Mouse (Mus musculus): ENCODE data around the gene Nfil3.

Gene Nfil3

DNA sequence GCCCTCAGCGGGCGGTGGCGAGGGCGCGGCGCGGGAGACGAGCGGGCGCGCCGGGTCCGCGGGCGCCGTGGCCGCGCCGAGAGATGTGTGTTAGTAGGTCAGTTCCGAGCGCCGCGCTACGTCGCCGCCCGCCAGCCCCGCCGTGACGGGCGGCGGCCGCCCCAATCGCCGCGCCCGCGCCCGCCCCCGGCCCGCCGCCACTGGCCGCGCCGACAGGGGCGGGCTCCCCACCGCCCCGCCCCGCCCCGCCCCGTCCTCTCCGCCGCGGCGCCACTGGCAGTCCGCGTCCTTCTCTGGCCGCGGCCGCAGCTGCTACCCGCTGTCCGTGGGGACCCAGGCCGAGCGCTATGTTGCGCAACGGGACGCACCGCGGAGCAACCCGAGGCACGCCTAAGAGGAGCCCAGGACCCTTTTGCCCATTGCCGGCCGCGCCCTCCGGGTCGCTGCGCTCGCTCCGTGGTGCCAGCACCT is at the start of gene Nfil3:
Gene Nfil3 (minus strand): TSS at position 123 of the 471 bp plus-strand sequence.
- CTCF ChIA-PET = no interaction called here

- CTCF ChIA-PET = no interaction called here
Observed at GRCm38 (mm10) chr13:53024285-53024684, 43.4 kb upstream of the Nfil3 start.

GRCm38 (mm10) chr13:53020282-53020681 is 39.4 kb upstream of the Nfil3 start:
- CTCF ChIA-PET = interaction anchor here (0.7 kb wide), 1 partner anchor 767 kb away, joined by 3 read pairs; no protein-coding TSS in a partner anchor

DNA sequence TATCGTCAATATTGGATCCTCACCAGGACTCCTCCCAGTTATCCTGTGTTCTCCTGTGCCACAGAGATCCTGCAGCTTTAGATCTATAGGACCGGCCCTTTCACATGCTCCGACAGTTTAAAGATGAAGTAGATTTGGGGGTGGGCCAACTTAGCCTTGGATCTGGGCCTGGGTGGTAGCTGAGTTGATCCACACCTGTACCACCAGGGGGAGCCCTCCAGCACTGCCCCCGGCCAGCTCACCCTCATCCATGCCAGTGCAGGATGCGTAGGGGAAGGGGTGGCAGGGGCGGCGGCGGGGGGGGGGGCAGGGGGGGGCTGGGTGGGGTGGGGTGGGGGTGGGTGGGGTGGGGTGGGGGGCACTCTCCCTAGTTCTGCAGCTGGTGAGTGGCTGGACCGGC is 38.7 kb upstream of the Nfil3 start:
- CTCF ChIA-PET = interaction anchor here (0.7 kb wide), 1 partner anchor 767 kb away, joined by 3 read pairs; no protein-coding TSS in a partner anchor

- CTCF ChIA-PET = no interaction called here
Observed at GRCm38 (mm10) chr13:53018976-53019375, 38.1 kb upstream of the Nfil3 start.

GRCm38 (mm10) chr13:53017983-53018382 is 37.1 kb upstream of the Nfil3 start:
- CTCF ChIA-PET = no interaction called here

- CTCF ChIA-PET = no interaction called here
Observed at GRCm38 (mm10) chr13:53017117-53017516, 36.2 kb upstream of the Nfil3 start.

DNA sequence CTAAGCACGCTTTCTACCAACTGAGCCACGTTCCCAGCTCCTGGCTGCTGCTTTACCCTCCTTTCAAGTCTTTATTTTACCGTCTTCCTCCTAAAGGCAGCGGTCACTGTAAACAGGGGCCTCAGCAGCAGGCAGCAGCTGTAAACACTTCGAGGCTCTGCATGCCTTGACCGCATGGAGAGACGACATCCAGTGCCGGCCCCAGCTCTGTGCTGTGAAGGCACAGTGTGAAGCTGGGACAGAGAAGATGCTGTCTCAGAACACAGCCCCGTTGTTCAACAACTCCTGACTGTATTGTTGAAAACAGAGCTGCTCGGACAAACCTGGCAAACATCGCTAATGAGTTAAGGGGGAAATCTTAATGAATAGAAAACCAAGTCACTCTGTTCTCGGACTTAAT is 30.6 kb upstream of the Nfil3 start:
- CTCF ChIA-PET = no interaction called here

GRCm38 (mm10) chr13:53008489-53009184 is 27.8 kb upstream of the Nfil3 start:
- CTCF ChIA-PET = no interaction called here

DNA sequence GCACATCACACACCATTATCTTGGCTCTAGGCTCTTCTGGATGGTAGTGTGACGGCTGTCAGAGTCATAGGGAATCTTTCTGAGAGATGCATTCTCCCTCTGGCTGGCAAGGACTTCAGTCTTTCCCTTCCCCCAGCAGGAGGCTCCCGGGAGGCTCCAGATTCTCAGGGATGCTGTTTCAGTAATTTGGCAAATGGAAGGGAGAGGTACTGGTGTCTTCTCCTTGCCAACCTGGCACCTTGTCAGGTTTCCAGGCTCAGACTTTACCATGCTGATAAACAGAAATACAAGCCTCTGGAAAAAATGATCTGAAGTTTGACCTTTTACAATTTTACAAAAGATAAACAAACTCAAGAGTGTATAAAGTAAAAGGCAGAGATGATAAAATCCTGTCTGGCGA is 26.9 kb upstream of the Nfil3 start:
- CTCF ChIA-PET = no interaction called here

- CTCF ChIA-PET = interaction anchor here (0.7 kb wide), 1 partner anchor 27 kb away, joined by 6 read pairs; no protein-coding TSS in a partner anchor
Observed at GRCm38 (mm10) chr13:53003286-53003685, 22.4 kb upstream of the Nfil3 start.

GRCm38 (mm10) chr13:53001511-53001935 is 20.6 kb upstream of the Nfil3 start:
- CTCF ChIA-PET = no interaction called here

- CTCF ChIA-PET = no interaction called here
Observed at GRCm38 (mm10) chr13:53000481-53000880, 19.6 kb upstream of the Nfil3 start.

- CTCF ChIA-PET = no interaction called here
Observed at GRCm38 (mm10) chr13:52998541-52998940, 17.7 kb upstream of the Nfil3 start.

- CTCF ChIA-PET = no interaction called here
Observed at GRCm38 (mm10) chr13:52997806-52998205, 16.9 kb upstream of the Nfil3 start.

DNA sequence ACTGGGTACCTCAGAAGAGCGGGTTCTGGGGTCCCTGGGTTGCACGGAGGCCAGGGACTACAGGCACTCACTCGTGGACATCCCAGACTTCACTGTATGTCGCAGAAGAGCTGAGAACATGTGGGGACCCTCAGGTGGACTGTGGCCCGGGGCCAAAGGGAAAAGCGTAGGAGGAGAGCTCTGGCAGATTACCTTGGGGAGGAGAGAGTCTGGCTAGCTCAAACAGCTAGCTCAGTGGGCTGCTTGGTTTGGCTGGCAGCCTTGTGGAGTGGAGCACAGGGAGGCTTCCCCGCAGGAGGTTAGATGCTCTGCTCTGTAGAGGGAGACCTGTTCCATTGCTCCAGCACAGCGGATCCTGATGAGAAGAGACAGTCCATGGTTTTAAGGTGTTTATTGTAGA is 15.3 kb upstream of the Nfil3 start:
- CTCF ChIA-PET = no interaction called here

DNA sequence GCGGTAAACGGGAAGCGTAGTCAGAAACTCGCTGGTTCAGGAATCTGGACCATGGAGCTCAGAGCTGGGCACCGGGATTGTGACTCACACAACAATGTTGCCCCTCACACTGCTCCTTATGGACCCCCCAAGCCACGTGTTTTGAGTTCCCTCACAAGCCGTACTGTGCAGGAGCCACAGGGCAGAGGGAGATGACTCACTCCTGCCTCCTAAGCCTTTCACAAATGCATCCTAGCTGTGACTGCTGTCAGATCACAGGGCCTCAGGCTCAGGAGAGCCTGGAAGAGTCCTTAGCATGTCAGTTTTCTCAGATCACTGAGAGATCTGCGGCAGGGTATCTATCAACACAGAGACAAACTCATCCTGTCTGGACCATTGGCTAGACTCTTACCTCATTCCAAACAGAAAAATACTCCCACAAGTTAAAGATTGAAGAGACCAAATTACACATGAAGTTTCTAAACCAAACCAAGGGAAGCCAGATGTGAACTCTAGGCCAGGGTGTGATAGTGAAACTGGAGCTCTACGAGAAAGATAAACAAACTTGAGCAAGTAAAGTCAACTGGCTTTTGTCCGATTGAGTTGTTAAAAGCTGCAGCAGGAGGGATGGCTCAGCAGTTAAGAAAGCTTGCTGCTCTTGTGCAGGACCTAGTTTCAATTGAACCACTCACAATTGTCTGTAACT is 13.5 kb upstream of the Nfil3 start:
- CTCF ChIA-PET = no interaction called here

- CTCF ChIA-PET = interaction anchor here (0.6 kb wide), 2 partner anchors 379 to 1821 kb away, joined by 3 read pairs; no protein-coding TSS in a partner anchor
Observed at GRCm38 (mm10) chr13:52990139-52990538, 9.3 kb upstream of the Nfil3 start.

GRCm38 (mm10) chr13:52989005-52989404 is 8.1 kb upstream of the Nfil3 start:
- CTCF ChIA-PET = no interaction called here

DNA sequence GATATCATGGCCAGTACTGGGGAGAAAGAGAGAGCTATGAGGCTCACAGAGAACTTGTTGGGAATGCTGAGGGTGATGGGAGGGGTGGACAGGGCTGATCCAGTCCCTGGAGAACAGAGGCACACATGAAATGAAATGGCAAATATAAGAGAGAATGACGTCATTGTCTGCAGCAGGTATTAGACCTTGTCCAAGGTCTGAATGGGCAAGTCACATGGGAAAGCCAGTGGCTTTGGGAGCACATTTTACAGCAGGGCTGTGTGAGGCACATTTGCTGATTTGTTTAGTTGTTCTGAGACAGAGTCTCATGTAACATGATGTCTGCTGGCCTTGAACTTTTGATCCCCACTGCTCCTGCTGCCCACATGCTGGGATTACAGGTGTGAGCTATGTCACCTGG is 7.0 kb upstream of the Nfil3 start:
- CTCF ChIA-PET = interaction anchor here (0.6 to 0.7 kb wide), 2 partner anchors 9 to 98 kb away, joined by 3 to 8 read pairs; no protein-coding TSS in a partner anchor

GRCm38 (mm10) chr13:52986215-52986780 is 5.4 kb upstream of the Nfil3 start:
- CTCF ChIA-PET = no interaction called here

- CTCF ChIA-PET = no interaction called here
Observed at GRCm38 (mm10) chr13:52985508-52986214, 4.8 kb upstream of the Nfil3 start.

All from spleen, embryonic (tissue).